Mouse (Mus musculus) cerebellum, adult 9-10 months (tissue): ENCODE data around the gene Olfr533.
"Not testable (repeated sequence)": the region's sequence is repeated elsewhere in the genome, so short reads cannot be mapped to it uniquely, and the experiment has no call there.

Experiments used
- DNase-seq: peaks from one replicate; pipeline ENCODE4 v3.0.0; 2022

Gene Olfr533

DNA sequence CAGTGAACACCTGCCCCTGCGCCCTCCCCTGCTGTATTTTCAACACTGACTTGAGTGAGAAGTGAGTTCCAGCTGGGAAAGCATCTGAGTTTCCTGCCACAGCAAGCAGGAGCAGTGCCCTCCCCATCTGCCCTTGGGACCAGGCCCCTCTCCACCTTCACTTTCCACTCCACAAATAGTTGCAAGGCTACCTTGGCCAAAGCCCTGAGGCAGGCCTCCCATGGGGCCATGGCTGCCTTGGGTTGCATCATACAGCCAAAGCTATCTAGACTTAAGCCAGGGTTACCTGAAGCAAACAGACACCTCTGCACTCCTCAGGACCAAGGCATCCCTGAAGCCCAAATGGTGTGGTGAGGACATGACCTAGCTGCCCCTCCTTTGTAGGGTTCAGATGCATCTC, at the start of gene Olfr533:
Gene Olfr533 (plus strand): TSS at position 301 of the 400 bp plus-strand sequence.
- DNase-seq: not testable (repeated sequence)

DNA sequence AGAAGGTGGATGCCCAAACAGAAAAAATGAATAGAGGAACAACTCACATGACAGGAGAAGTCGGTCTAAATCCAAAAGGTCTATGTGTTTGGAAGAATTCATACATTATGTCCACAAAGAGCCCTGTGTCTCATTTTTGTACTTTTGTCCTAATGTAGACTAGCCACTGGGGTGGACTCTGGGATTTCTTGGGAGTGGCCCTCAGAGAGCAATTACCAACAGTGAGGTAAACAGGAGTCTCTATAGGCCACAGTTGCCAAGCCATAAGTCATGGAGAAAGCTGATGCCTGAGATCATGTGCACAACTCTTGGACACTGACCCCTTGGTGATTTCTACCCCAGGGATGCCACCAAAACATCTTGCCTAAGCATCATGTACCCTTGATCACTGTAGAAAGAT, 41.6 kb upstream of the Olfr533 start, which contains the start of gene Olfr532:
Gene Olfr532 (minus strand): TSS at position 101 of the 400 bp plus-strand sequence.
- DNase-seq: no peak

DNA sequence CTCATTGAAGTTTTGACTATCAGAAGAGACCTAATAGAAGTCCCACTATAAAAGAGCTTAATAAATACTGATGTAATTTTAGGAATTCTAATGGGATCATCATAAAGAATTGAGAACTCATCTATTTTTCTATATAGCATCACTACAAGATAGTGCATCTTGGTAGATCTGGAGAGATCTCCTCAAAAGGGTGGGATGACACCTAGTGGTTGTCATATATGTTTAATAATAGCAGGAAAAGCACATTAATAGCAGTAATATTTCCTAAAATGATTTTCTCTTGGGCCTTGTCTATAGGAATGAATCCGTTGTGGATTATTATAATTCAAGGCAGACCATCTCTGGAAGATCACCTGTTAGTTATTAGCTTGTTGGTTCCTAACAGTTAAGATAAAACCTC, 20.0 kb upstream of the Olfr533 start:
- DNase-seq: no peak

DNA sequence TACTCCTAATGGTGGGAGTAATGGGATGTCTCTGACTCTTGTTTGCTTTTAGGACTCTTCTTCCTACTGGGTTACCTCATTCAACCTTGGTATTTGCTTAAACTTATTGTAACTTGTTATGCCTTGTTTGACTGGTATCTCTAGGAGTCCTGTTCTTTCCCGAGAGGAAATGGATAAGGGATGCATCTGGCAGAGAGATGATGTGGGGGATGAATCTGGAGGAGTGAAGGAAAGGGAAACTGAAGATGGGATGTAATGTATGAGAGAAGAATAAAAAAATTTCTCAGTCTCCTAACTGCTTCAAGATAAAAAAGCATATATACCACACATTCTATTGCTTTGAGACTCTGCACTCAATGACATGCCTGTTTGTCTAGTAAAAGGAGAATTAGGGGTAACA, 14.7 kb downstream of the Olfr533 start:
- no peak for DNase-seq

DNA sequence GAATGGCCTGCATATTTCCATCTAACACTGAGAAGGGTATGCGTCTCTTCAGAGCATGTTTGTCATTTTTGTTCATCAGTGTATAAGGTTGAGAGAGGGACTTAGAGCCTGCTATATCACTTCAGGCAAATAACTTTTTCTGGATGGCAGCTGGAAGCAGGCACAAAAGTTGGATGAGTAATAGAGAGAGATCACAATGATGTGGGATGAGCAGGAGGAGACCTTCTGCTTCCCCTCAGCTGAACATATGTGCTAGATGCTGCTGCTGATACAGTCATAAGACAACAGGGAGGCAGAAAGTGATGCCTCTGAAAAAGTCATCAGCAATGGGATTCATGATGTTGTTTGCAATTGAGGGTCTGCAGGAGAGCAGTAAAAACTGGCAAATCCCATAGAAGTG, 15.6 kb downstream of the Olfr533 start:
- DNase-seq: no peak

DNA sequence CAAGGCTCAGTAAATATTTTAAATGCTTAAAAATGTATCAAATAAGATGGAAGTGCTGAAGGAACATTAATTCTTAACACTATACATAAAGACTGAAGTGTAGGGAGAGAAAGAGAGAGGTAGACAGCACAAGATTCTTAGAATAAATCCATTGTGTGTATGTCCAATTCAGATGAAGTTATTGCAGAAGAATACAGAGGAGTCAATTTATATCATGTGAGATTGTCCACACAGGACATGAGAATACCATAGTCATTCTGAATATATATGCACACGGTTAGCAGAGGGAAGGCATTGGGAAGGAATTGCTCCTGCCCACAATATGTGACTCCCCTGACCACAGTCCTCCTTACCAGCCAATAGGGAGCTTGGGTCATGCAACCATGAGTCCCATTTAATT, 20.7 kb downstream of the Olfr533 start, which contains the start of gene Olfr535:
Gene Olfr535 (plus strand): TSS at position 301 of the 400 bp plus-strand sequence.
- DNase-seq: no peak

DNA sequence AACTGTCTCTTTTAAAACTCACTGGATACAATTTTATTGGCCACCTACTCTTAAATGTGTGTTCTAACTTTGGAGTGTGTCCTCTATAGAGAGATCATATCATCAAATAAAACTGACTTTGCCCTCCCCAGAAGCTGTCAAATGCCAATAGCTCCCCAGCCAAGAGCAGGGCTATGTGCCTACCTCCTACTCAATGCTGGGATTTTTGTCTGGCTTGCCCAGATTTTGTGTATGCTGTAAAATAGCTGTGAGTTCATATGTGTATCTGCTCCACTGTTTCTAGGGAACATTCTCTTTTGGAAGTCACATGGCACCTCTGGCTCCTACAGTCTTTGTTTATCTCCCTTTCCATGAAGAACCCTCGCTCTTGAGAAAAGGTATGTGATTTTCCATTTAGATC, 25.8 kb downstream of the Olfr533 start:
- DNase-seq: no peak

DNA sequence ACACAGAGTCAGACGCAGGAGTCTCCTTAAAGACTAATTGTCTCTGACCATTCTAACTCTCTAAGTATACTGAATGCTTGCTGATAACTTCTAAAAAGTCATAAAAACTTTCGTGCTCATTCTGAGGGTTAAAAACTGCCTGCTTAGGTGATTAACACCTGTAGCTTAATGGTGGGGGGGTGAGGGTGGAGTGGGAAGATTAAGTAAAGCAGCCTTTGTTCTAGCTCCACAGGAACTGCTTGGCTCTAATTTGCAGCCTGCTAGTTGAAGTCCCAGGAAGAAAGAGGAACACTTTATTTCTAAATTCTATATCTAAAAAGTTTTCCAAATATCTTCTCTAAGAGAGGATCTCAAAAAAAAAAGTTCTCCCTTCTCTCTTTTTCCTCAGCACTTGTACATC, 31.1 kb downstream of the Olfr533 start:
- DNase-seq: no peak

DNA sequence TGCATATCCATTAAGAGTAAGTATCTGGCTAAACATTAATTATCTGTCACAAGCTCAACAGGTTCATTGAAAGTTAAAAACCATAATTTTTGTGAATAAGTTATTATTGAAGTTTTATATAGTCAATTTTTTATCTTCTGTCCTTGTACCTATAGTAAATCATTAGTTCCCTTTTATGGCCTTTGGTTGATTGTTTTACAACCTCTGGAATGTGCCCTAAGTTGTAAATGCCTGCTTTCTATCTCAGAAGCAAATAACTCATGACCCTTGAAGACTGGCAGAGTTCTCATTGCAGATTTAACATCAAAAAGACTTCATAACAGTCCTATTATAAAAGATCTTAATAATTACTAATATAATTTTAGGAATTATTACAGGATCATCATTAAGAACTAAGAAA, 31.5 kb downstream of the Olfr533 start:
- DNase-seq: no peak

DNA sequence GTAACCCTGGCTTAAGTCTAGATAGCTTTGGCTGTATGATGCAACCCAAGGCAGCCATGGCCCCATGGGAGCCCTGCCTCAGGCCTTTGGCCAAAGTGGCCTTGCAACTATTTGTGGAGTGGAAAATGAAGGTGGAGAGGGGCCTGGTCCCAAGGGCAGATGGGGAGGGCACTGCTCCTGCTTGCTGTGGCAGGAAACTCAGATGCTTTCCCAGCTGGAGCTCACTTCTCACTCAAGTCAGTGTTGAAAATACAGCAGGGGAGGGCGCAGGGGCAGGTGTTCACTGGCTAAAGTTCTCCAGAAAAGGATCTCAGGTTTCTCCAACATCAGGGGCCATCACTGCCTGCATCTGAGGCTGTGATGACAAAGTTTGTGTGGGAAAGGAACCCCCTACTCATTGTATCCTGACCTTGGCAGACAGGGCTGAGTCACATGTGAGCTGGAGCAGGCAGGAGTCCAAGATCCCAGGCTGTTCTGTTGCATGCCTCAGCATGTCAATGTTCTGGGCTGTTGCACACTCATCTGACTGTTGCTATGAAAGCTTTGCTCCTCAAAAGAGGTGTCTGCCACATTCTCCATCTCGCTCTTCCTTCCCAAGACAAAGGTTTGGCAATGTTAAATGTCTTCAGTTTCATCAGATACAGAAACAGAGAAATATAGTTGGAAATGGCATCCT, 44.3 kb downstream of the Olfr533 start, which contains the start of gene Olfr536:
Gene Olfr536 (minus strand): TSS at position 51 of the 676 bp plus-strand sequence.
- DNase-seq: not testable (repeated sequence)
